Mouse (Mus musculus): ENCODE data around the gene Primpol. TPM values are rescaled to one million over a fixed set of nuclear protein-coding genes. Genes with fewer than 3 reads are reported as not detected.
A peak's percentile ranks its signal among the peaks of the same experiment; 100 is the strongest.
"Not testable (repeated sequence)": the region's sequence is repeated elsewhere in the genome, so short reads cannot be mapped to it uniquely, and the experiment has no call there.

Primpol gene
- polyA plus RNA-seq, 1 experiment from 2014 or later: 7.9 TPM

DNA sequence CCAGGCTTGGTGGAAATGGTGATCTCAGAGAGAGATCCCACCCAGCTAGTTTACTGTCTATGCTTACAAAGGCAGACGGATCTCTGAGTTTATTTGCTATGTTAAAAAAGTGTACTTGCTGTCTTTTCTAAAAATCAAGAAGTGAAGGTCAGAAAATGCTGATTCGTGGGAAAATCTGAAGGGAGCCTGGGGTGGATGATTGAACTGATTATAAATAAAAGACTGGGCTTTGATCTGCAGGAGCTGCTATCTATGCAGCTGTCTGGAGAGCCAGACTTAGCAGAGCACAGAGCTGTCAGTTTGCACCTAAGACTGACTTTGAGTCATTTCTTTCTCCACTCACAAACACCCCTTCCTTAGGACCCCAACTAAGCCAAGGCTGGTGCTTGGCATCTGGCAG, 19.6 kb downstream of the Primpol start:
- WGBS (ENCODE audit: insufficient replicate concordance): 45% methylated on average over 2 of the region's 2 CpGs

GRCm38 (mm10) chr8:46596530-46596929, 20.5 kb downstream of the Primpol start:
- ATAC-seq (ENCODE audit: low read depth): no peak
- no peaks in the 10 kb centered on the region for H3K9me3 ChIP-seq (replicated peaks; ENCODE audit: control insufficient read depth, low read length)
- WGBS (ENCODE audit: insufficient replicate concordance): 69% methylated on average over 2 of the region's 2 CpGs
- H3K4me2 ChIP-seq (ENCODE audit: low read depth, low read length): no peak overlapping the region
- no peak overlapping the region for H3K4me3 ChIP-seq (ENCODE audit: low read depth, low read length)
- H3K27me3 ChIP-seq (ENCODE audit: control insufficient read depth, insufficient read depth, low read depth, low read length): no peaks in the 10 kb centered on the region
- peaks cover 7% of the 10 kb centered on the region; the same call in 1 of the 2 replicates for H3K36me3 ChIP-seq (ENCODE audit: control insufficient read depth, insufficient read depth)
- H3K9ac ChIP-seq (ENCODE audit: low read depth, low read length): no peak overlapping the region
- peaks cover 10% of the 10 kb centered on the region for H3K4me1 ChIP-seq (ENCODE audit: control insufficient read depth, low read depth, low read length)
- H3K27ac ChIP-seq (ENCODE audit: low read length): no peak overlapping the region

More for the DNA sequence above, 19.6 kb downstream of the Primpol start:
- Histone ChIP-seq H3K36me3 (ENCODE audit: control insufficient read depth, insufficient read depth) (peaks cover 7% of the 10 kb centered on the region), H3K4me1 (ENCODE audit: control insufficient read depth, low read depth, low read length) (peaks cover 10% of the 10 kb centered on the region), H3K27me3 (ENCODE audit: control insufficient read depth, insufficient read depth, low read depth, low read length) (no peaks in the 10 kb centered on the region), H3K4me3 (ENCODE audit: low read depth, low read length) (no peak overlapping the region), H3K9ac (ENCODE audit: low read depth, low read length) (no peak overlapping the region), H3K4me2 (ENCODE audit: low read depth, low read length) (no peak overlapping the region), H3K27ac (ENCODE audit: low read length) (no peak overlapping the region), H3K9me3 (replicated peaks; ENCODE audit: control insufficient read depth, low read length) (no peaks in the 10 kb centered on the region)
- no peak for ATAC-seq (ENCODE audit: low read depth)

- H3K4me1 ChIP-seq (ENCODE audit: control insufficient read depth, low read depth, low read length): peaks cover 10% of the 10 kb centered on the region
- no peak overlapping the region for H3K4me2 ChIP-seq (ENCODE audit: low read depth, low read length)
- H3K4me3 ChIP-seq (ENCODE audit: low read depth, low read length): no peak overlapping the region
- H3K27ac ChIP-seq (ENCODE audit: low read length): no peak overlapping the region
- peaks cover 7% of the 10 kb centered on the region; the same call in 1 of the 2 replicates for H3K36me3 ChIP-seq (ENCODE audit: control insufficient read depth, insufficient read depth)
- H3K27me3 ChIP-seq (ENCODE audit: control insufficient read depth, insufficient read depth, low read depth, low read length): no peaks in the 10 kb centered on the region
- ATAC-seq (ENCODE audit: low read depth): no peak
- H3K9ac ChIP-seq (ENCODE audit: low read depth, low read length): no peak overlapping the region
- WGBS (ENCODE audit: insufficient replicate concordance): 27% methylated on average over 2 of the region's 2 CpGs
- H3K9me3 ChIP-seq (replicated peaks; ENCODE audit: control insufficient read depth, low read length): no peaks in the 10 kb centered on the region
Observed at GRCm38 (mm10) chr8:46595593-46595992, 21.4 kb downstream of the Primpol start.

DNA sequence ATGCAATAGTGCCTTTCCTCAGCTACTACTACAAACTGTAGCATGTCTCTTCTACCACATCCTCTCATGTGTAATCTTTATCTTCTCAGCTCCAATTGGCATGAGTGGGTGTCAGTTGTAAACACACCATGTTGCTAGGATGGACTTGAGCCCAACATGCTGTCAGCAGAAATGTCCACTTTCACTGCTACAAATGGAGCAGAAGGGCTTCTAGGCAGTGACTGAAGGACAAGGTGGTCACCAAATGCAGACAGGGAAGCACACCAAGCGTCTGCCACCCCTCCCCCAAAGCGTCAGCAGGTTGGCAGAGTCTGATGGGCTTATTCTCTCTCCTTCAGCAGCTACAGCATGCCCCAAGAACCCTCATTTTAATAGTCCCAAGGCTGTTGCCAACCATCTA, 23.2 kb downstream of the Primpol start:
- Histone ChIP-seq H3K36me3 (ENCODE audit: control insufficient read depth, insufficient read depth) (peaks cover 9% of the 10 kb centered on the region), H3K4me1 (ENCODE audit: control insufficient read depth, low read depth, low read length) (peaks cover 7% of the 10 kb centered on the region), H3K27me3 (ENCODE audit: control insufficient read depth, insufficient read depth, low read depth, low read length) (no peaks in the 10 kb centered on the region), H3K4me3 (ENCODE audit: low read depth, low read length) (no peak overlapping the region), H3K9ac (ENCODE audit: low read depth, low read length) (no peak overlapping the region), H3K27ac (ENCODE audit: low read length) (no peak overlapping the region), H3K9me3 (replicated peaks; ENCODE audit: control insufficient read depth, low read length) (no peaks in the 10 kb centered on the region), H3K4me2 (ENCODE audit: low read depth, low read length) (no peak overlapping the region)
- WGBS (ENCODE audit: insufficient replicate concordance): 69% methylated on average over 2 of the region's 2 CpGs
- no peak for ATAC-seq (ENCODE audit: low read depth)

GRCm38 (mm10) chr8:46593067-46593466, 23.9 kb downstream of the Primpol start:
- peaks cover 4% of the 10 kb centered on the region for H3K4me1 ChIP-seq (ENCODE audit: control insufficient read depth, low read depth, low read length)
- no peak overlapping the region for H3K4me2 ChIP-seq (ENCODE audit: low read depth, low read length)
- 72% methylated on average over 8 of the region's 8 CpGs for WGBS (ENCODE audit: insufficient replicate concordance)
- no peak for ATAC-seq (ENCODE audit: low read depth)
- no peaks in the 10 kb centered on the region for H3K9me3 ChIP-seq (replicated peaks; ENCODE audit: control insufficient read depth, low read length)
- H3K36me3 ChIP-seq (ENCODE audit: control insufficient read depth, insufficient read depth): peaks cover 9% of the 10 kb centered on the region
- no peak overlapping the region for H3K9ac ChIP-seq (ENCODE audit: low read depth, low read length)
- H3K27me3 ChIP-seq (ENCODE audit: control insufficient read depth, insufficient read depth, low read depth, low read length): no peaks in the 10 kb centered on the region
- H3K4me3 ChIP-seq (ENCODE audit: low read depth, low read length): no peak overlapping the region
- no peak overlapping the region for H3K27ac ChIP-seq (ENCODE audit: low read length)

DNA sequence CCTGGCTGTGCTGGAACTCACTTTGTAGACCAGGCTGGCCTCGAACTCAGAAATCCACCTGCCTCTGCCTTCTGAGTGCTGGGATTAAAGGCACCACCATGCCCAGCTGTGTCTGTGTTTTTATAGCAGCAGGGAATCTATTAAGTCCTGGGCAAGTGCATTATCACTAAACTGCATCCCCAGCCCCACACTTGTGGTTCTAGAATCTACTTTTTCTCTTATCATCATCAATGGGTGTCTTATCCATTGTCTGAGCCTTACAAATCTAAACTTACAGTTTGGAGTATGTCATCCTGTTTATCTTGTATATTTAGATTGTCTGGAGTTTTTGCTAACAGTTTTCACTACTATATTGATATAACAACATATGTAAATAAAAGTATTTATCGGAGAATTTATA, 28.3 kb downstream of the Primpol start:
- H3K4me1 ChIP-seq (ENCODE audit: control insufficient read depth, low read depth, low read length): peaks cover 6% of the 10 kb centered on the region
- peaks cover 13% of the 10 kb centered on the region for H3K36me3 ChIP-seq (ENCODE audit: control insufficient read depth, insufficient read depth)
- no peaks in the 10 kb centered on the region for H3K9me3 ChIP-seq (replicated peaks; ENCODE audit: control insufficient read depth, low read length)
- no peak overlapping the region for H3K4me2 ChIP-seq (ENCODE audit: low read depth, low read length)
- no peak overlapping the region for H3K9ac ChIP-seq (ENCODE audit: low read depth, low read length)
- ATAC-seq (ENCODE audit: low read depth): peak; percentile 73
- no peak overlapping the region for H3K4me3 ChIP-seq (ENCODE audit: low read depth, low read length)
- H3K27ac ChIP-seq (ENCODE audit: low read length): no peak overlapping the region
- 44% methylated on average over 2 of the region's 2 CpGs for WGBS (ENCODE audit: insufficient replicate concordance)
- H3K27me3 ChIP-seq (ENCODE audit: control insufficient read depth, insufficient read depth, low read depth, low read length): no peaks in the 10 kb centered on the region

GRCm38 (mm10) chr8:46587911-46588310, 29.1 kb downstream of the Primpol start:
- Histone ChIP-seq H3K4me2 (ENCODE audit: low read depth, low read length) (peak overlapping the region; percentile 16; the same call in 1 of the 2 replicates), H3K4me1 (ENCODE audit: control insufficient read depth, low read depth, low read length) (peaks cover 6% of the 10 kb centered on the region), H3K27me3 (ENCODE audit: control insufficient read depth, insufficient read depth, low read depth, low read length) (no peaks in the 10 kb centered on the region), H3K36me3 (ENCODE audit: control insufficient read depth, insufficient read depth) (peaks cover 7% of the 10 kb centered on the region), H3K27ac (ENCODE audit: low read length) (peak overlapping the region; percentile 80), H3K9ac (ENCODE audit: low read depth, low read length) (no peak overlapping the region), H3K4me3 (ENCODE audit: low read depth, low read length) (no peak overlapping the region), H3K9me3 (replicated peaks; ENCODE audit: control insufficient read depth, low read length) (no peaks in the 10 kb centered on the region)
- WGBS (ENCODE audit: insufficient replicate concordance): 16% methylated on average over 5 of the region's 5 CpGs
- peak; percentile 83 for ATAC-seq (ENCODE audit: low read depth)

- 80% methylated on average over 3 of the region's 3 CpGs for WGBS (ENCODE audit: insufficient replicate concordance)
- ATAC-seq (ENCODE audit: low read depth): no peak
- no peaks in the 10 kb centered on the region for H3K9me3 ChIP-seq (replicated peaks; ENCODE audit: control insufficient read depth, low read length)
Observed at GRCm38 (mm10) chr8:46585576-46585975, 31.4 kb downstream of the Primpol start.

GRCm38 (mm10) chr8:46584328-46584727, 32.7 kb downstream of the Primpol start:
- H3K4me3 ChIP-seq (ENCODE audit: low read depth, low read length); ATAC-seq (ENCODE audit: low read depth); H3K9me3 ChIP-seq (replicated peaks; ENCODE audit: control insufficient read depth, low read length); H3K4me2 ChIP-seq (ENCODE audit: low read depth, low read length); H3K4me1 ChIP-seq (ENCODE audit: control insufficient read depth, low read depth, low read length); H3K27ac ChIP-seq (ENCODE audit: low read length); H3K9ac ChIP-seq (ENCODE audit: low read depth, low read length); H3K27me3 ChIP-seq (ENCODE audit: control insufficient read depth, insufficient read depth, low read depth, low read length): not testable (repeated sequence)
- peaks cover 20% of the 10 kb centered on the region for H3K36me3 ChIP-seq (ENCODE audit: control insufficient read depth, insufficient read depth)
- 64% methylated on average over 4 of the region's 4 CpGs for WGBS (ENCODE audit: insufficient replicate concordance)

More at GRCm38 (mm10) chr8:46585576-46585975, 31.4 kb downstream of the Primpol start:
- no peak overlapping the region for H3K27ac ChIP-seq (ENCODE audit: low read length)
- no peak overlapping the region for H3K4me2 ChIP-seq (ENCODE audit: low read depth, low read length)
- peaks cover 6% of the 10 kb centered on the region for H3K4me1 ChIP-seq (ENCODE audit: control insufficient read depth, low read depth, low read length)
- peaks cover 12% of the 10 kb centered on the region; the same call in 1 of the 2 replicates for H3K36me3 ChIP-seq (ENCODE audit: control insufficient read depth, insufficient read depth)
- no peak overlapping the region for H3K4me3 ChIP-seq (ENCODE audit: low read depth, low read length)
- H3K27me3 ChIP-seq (ENCODE audit: control insufficient read depth, insufficient read depth, low read depth, low read length): no peaks in the 10 kb centered on the region
- no peak overlapping the region for H3K9ac ChIP-seq (ENCODE audit: low read depth, low read length)

Measured in liver, embryonic 16.5 days (tissue).